Mouse (Mus musculus) kidney, embryonic 15.5 days (tissue): Measurements from ENCODE around the gene Tac2. TPM values are rescaled to one million over a fixed set of nuclear protein-coding genes. Genes with fewer than 3 reads are reported as not detected.

Experiments
- ATAC-seq: fragments of 200-750 bp; cut with Nextera tagmentation; replicated peaks from 2 replicates; pipeline ENCODE4 v1.8.0; 2017; ENCODE audit warnings: moderate TSS enrichment; ENCODE audit not compliant: low FRiP score
- H3K27ac ChIP-seq: fragments of 300-500 bp; sonication (generic); 2 replicates; pipeline ENCODE4 v1.5.1; 2015; ENCODE audit warnings: mild to moderate bottlenecking, inconsistent platforms
- H3K27me3 ChIP-seq: fragments of 300-500 bp; sonication (generic); 2 replicates; pipeline ENCODE4 v1.6.1; 2015; ENCODE audit warnings: inconsistent platforms
- H3K36me3 ChIP-seq: fragments of 300-500 bp; sonication (generic); 2 replicates; pipeline ENCODE4 v1.6.1; 2015; ENCODE audit warnings: inconsistent platforms
- H3K4me1 ChIP-seq: fragments of 300-500 bp; sonication (generic); 2 replicates; pipeline ENCODE4 v1.6.1; 2015; ENCODE audit warnings: inconsistent platforms
- H3K4me2 ChIP-seq: fragments of 300-500 bp; sonication (generic); 2 replicates; pipeline ENCODE4 v1.6.1; 2015; ENCODE audit warnings: moderate library complexity, mild to moderate bottlenecking, inconsistent platforms
- H3K4me3 ChIP-seq: fragments of 300-500 bp; sonication (generic); replicated peaks from 2 replicates; pipeline ENCODE4 v1.5.1; 2015; ENCODE audit warnings: mild to moderate bottlenecking, inconsistent platforms
- H3K9ac ChIP-seq: fragments of 300-500 bp; sonication (generic); 2 replicates; pipeline ENCODE4 v1.6.1; 2015; ENCODE audit warnings: mild to moderate bottlenecking, inconsistent platforms
- H3K9me3 ChIP-seq: fragments of 300-500 bp; sonication (generic); replicated peaks from 2 replicates; pipeline ENCODE4 v1.6.1; 2016; ENCODE audit warnings: inconsistent platforms
- WGBS: fragments of 180-500 bp; shearing (Covaris S2); methylation state at CpG from one replicate; pipeline ENCODE4 v1.1.7; 2015; ENCODE audit warnings: mixed read lengths; 5-methylcytosine and 5-hydroxymethylcytosine counted together
- polyA plus RNA-seq: library from polyadenylated mRNA; unstranded; fragments of >200 nt; fragmentation: Nextera tagmentation; extraction: Ambion mirVana; gene quantifications from 2 replicates; pipeline ENCODE4 v1.2.1, GENCODE M21; 2015

The Tac2 gene
- polyA plus RNA-seq, 1 experiment from 2014 or later: 2.2 TPM

DNA sequence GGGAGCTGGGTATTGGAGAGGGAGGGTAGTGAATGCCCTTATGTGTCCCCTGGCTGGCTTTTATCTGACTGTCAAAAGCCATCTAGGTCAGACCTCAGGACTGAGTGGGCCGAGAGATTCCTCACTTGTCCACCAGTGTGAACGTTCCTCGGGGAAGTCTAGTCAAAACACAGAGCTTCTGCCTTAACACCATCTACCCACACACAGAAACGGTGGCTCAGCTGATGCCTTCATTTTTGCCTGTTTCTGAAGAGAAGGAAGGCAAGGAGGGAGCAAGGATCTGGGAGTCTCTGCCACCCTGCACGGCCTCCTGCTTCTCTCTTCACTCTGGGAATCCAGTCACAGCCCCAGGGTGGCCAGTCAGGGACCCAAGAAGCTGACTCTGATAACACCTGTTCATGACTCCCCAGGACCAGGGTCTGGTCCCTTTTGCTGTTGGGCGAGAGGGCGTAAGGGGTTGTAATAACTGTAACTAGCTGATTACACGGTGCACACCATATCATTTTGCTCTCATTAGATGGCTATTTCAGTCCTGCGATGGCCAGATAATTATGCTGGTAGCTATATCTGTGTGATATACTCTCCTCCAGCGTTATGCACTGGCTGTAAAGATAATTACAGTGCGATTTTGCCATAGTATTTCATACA lies 6.1 kb downstream of the Tac2 start:
- no peak overlapping the region for H3K9ac ChIP-seq
- H3K27me3 ChIP-seq: peaks cover 21% of the 10 kb centered on the region
- WGBS: 67% methylated on average over 11 of the region's 11 CpGs
- H3K27ac ChIP-seq: no peak overlapping the region
- H3K36me3 ChIP-seq: no peaks in the 10 kb centered on the region
- H3K9me3 ChIP-seq: no peaks in the 10 kb centered on the region
- ATAC-seq: no peak
- no peak overlapping the region for H3K4me2 ChIP-seq
- H3K4me1 ChIP-seq: peaks cover 19% of the 10 kb centered on the region
- no peak overlapping the region for H3K4me3 ChIP-seq

DNA sequence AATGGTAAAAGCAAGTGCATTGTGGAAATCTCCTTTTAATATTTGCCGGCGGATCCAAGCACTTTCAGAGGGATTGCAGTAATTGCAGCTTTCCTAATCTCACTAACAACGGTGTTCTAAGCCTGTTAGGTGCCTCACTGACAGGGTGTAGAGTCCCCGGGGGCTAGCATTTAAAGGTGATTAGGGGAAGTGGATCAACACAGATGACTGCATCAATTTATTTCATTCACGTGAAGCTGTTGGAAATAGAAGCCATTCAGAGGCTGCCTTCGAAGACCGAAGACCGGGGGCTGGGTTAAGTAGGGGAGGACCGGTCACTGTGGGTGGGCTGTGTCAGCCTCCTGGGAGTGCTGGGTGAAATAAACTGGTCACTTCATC lies 6.6 kb downstream of the Tac2 start:
- no peaks in the 10 kb centered on the region for H3K9me3 ChIP-seq
- no peaks in the 10 kb centered on the region for H3K36me3 ChIP-seq
- 29% methylated on average over 9 of the region's 9 CpGs for WGBS
- no peak overlapping the region for H3K4me3 ChIP-seq
- H3K4me1 ChIP-seq: peaks cover 19% of the 10 kb centered on the region
- H3K9ac ChIP-seq: no peak overlapping the region
- H3K27me3 ChIP-seq: peaks cover 17% of the 10 kb centered on the region
- H3K4me2 ChIP-seq: 0 out of 2 replicates have a peak overlapping the region, but pooled peaks have one; percentile 1
- ATAC-seq: no peak
- H3K27ac ChIP-seq: no peak overlapping the region

DNA sequence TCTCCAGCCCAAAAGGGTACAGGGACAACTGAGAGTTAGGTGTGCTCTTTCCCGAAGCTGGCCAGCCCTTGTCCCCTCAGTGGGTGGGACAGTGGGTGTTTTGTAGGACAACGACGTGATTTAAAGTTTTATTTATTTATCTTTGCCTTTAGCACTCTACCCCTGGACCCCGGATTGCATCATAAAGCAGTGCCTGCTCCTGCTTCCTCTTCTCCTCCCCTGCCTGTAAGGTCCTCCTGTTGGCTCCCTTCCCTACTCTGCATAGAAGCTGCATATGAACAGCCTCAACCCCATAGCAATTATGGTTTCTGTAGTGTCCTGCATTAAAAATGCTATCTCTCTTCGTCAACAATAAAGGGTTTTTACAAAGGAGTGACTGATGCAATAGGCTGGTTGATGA lies 7.1 kb downstream of the Tac2 start:
- H3K27me3 ChIP-seq: peaks cover 16% of the 10 kb centered on the region
- 18% methylated on average over 5 of the region's 5 CpGs for WGBS
- 0 out of 2 replicates have a peak overlapping the region, but pooled peaks have one; percentile 1 for H3K4me2 ChIP-seq
- peaks cover 23% of the 10 kb centered on the region for H3K4me1 ChIP-seq
- no peaks in the 10 kb centered on the region for H3K36me3 ChIP-seq
- H3K27ac ChIP-seq: no peak overlapping the region
- no peaks in the 10 kb centered on the region for H3K9me3 ChIP-seq
- no peak overlapping the region for H3K4me3 ChIP-seq
- no peak for ATAC-seq
- no peak overlapping the region for H3K9ac ChIP-seq

GRCm38 (mm10) chr10:127734434-127734833 lies 10.2 kb downstream of the Tac2 start:
- no peak overlapping the region for H3K4me3 ChIP-seq
- no peaks in the 10 kb centered on the region for H3K36me3 ChIP-seq
- H3K27ac ChIP-seq: no peak overlapping the region
- H3K27me3 ChIP-seq: peaks cover 6% of the 10 kb centered on the region; the same call in 1 of the 2 replicates
- H3K9me3 ChIP-seq: no peaks in the 10 kb centered on the region
- no peak for ATAC-seq
- 37% methylated on average over 5 of the region's 5 CpGs for WGBS
- peaks cover 38% of the 10 kb centered on the region for H3K4me1 ChIP-seq
- H3K9ac ChIP-seq: no peak overlapping the region
- no peak overlapping the region for H3K4me2 ChIP-seq

DNA sequence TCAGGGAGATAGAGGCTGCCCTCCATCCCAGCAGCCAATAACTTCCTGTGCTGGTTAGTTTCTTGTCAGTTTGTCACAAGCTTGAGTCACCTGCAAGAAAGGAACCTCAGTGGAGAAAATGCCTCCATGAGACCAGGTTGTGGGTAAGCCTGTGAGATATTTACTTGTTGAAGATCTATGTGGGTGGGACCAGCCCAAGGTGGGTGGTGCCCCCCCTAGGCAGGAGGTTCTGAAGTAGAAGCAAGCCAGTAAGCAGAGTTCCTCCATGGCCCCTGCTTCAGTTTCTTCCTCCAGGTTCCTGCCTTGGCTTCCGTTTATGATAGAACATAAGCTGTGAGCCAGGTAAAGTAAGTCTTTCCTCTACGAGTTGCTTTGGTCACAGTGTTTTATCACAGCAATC lies 12.0 kb downstream of the Tac2 start:
- no peak for ATAC-seq
- Histone ChIP-seq H3K4me2 (no peak overlapping the region), H3K9ac (no peak overlapping the region), H3K27me3 (no peaks in the 10 kb centered on the region), H3K4me1 (peaks cover 45% of the 10 kb centered on the region), H3K4me3 (no peak overlapping the region), H3K36me3 (no peaks in the 10 kb centered on the region; the same call in 1 of the 2 replicates), H3K9me3 (no peaks in the 10 kb centered on the region), H3K27ac (0 out of 2 replicates have a peak overlapping the region, but pooled peaks have one; percentile 15)
- WGBS: 64% methylated on average over 2 of the region's 2 CpGs

DNA sequence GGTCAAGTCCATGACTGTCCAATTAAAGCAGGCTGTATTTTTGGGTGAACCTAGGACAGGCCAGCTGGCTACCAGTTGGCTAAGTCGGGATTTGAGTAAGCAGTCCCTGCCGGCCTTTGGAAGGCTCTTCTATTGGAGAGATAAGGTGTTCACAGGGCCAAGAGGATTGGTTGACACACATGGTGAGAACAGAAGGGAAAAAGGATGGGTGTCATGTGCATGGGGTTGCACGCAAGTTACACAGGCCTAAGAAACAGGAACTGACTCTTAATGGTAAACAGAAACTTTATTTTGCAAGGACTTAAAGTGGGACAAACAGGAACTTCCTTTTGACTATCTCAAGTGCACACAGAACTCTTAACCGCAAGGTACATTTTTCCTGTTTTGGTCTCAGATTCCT lies 12.6 kb downstream of the Tac2 start:
- H3K4me2 ChIP-seq: no peak overlapping the region
- 70% methylated on average over 4 of the region's 4 CpGs for WGBS
- no peaks in the 10 kb centered on the region for H3K27me3 ChIP-seq
- ATAC-seq: no peak
- H3K9me3 ChIP-seq: no peaks in the 10 kb centered on the region
- peaks cover 6% of the 10 kb centered on the region for H3K36me3 ChIP-seq
- H3K4me3 ChIP-seq: no peak overlapping the region
- H3K9ac ChIP-seq: no peak overlapping the region
- no peak overlapping the region for H3K27ac ChIP-seq
- peaks cover 43% of the 10 kb centered on the region for H3K4me1 ChIP-seq

DNA sequence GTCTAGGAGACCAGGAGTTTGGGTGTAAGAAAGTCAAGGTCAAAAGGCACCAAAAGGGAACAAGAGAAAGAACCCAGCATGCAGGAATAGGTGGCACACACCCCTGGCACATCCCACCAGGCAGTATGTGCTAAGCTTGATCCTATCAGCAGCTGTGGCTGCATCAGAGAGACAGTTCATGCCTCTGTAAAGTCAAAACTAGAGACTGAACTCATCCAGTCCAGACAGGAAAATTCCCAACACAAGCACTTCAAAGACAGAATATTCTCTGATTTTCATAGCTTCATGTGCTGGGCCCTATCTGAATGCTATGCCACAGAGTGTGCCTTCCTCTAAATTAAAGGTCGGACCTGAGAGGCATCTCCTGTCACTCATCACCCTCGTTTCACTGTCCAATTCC lies 13.3 kb downstream of the Tac2 start:
- H3K36me3 ChIP-seq: peaks cover 13% of the 10 kb centered on the region
- no peak overlapping the region for H3K27ac ChIP-seq
- WGBS: 35% methylated on average over 2 of the region's 2 CpGs
- H3K4me3 ChIP-seq: no peak overlapping the region
- ATAC-seq: no peak
- no peaks in the 10 kb centered on the region for H3K27me3 ChIP-seq
- H3K4me2 ChIP-seq: no peak overlapping the region
- peaks cover 43% of the 10 kb centered on the region for H3K4me1 ChIP-seq
- no peaks in the 10 kb centered on the region for H3K9me3 ChIP-seq
- H3K9ac ChIP-seq: no peak overlapping the region

GRCm38 (mm10) chr10:127738151-127738882 lies 14.0 kb downstream of the Tac2 start:
- Histone ChIP-seq H3K4me2 (peak overlapping the region; percentile 66), H3K4me1 (peaks cover 43% of the 10 kb centered on the region), H3K4me3 (peak overlapping the region; percentile 95), H3K9me3 (no peaks in the 10 kb centered on the region), H3K27ac (peak overlapping the region; percentile 91), H3K27me3 (no peaks in the 10 kb centered on the region), H3K36me3 (peaks cover 20% of the 10 kb centered on the region), H3K9ac (no peak overlapping the region)
- WGBS: 40% methylated on average over 13 of the region's 13 CpGs
- peak; percentile 35; the same call in 1 of the 2 replicates for ATAC-seq

DNA sequence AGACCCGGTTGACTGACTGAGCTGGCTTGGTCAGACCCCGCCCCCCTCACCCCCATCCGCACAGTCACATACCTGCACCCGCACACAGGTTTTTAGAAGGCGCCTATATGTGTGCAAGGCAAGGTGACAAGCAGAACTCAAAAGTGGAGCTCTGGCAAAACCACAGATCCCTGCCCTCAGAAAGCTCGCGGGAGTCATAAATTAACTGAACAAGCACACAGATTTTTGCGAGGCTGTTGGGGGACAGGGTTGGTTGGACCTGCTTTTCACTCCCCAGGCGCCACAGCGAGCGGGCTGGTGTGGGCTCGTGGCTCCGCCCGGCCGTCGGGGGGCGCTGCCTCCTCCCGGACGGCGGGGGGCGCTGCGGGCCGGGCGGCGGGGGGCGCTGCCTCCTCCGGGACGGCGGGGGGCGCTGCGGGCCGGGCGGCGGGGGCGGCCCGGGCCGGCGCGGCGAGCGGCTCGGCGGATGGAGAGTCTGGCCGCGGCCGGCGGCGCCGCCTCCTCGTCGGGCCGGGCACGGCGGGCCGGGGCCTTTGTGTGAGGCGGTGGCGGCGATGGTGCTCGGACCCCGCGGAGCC lies 14.9 kb downstream of the Tac2 start, which contains the start of gene Zbtb39:
Zbtb39 (plus strand) TSS at position 456 of the 578 bp plus-strand sequence.
- H3K27me3 ChIP-seq: no peaks in the 10 kb centered on the region
- peak; percentile 82 for ATAC-seq
- peak within 1 kb of the TSS; percentile 66 for H3K4me2 ChIP-seq
- peaks cover 29% of the 10 kb centered on the region for H3K36me3 ChIP-seq
- H3K9ac ChIP-seq: peak within 1 kb of the TSS; percentile 99
- H3K27ac ChIP-seq: peak within 1 kb of the TSS; percentile 91
- H3K4me3 ChIP-seq: peak within 1 kb of the TSS; percentile 95
- H3K9me3 ChIP-seq: no peaks in the 10 kb centered on the region
- WGBS: under 1% methylated on average over 42 of the region's 61 CpGs
- H3K4me1 ChIP-seq: peaks cover 38% of the 10 kb centered on the region

DNA sequence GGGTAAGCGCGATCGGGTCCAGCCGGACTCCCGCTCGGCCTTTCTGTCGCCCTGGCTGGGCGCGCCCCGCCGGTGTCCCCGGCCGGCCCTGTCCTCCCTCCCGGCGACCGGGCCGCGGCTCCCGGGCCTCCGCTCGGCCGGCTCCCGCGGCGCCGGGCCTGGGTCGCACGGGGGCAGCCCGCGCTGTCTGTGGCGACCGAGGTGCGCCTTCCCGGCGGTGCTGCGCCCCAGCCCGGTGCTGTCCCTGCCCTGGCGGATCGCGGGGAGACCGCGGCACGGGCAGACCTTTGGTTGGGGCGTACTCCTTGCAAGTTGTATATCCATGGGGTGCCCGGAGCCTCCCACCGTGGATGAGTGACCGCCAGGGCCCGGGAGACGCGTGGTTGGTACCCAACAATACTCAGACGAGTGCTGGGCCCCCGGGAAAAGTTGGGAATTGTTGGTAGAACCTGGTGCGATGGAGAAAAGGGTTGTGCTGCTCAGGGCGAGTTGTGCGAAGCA lies 15.4 kb downstream of the Tac2 start:
- Histone ChIP-seq H3K4me1 (peaks cover 35% of the 10 kb centered on the region), H3K27me3 (no peaks in the 10 kb centered on the region), H3K36me3 (peaks cover 34% of the 10 kb centered on the region), H3K4me2 (peak overlapping the region; percentile 66), H3K4me3 (peak overlapping the region; percentile 95), H3K9ac (peak overlapping the region; percentile 99), H3K27ac (peak overlapping the region; percentile 91), H3K9me3 (no peaks in the 10 kb centered on the region)
- WGBS: under 1% methylated on average over 47 of the region's 55 CpGs
- ATAC-seq: peak; percentile 56

DNA sequence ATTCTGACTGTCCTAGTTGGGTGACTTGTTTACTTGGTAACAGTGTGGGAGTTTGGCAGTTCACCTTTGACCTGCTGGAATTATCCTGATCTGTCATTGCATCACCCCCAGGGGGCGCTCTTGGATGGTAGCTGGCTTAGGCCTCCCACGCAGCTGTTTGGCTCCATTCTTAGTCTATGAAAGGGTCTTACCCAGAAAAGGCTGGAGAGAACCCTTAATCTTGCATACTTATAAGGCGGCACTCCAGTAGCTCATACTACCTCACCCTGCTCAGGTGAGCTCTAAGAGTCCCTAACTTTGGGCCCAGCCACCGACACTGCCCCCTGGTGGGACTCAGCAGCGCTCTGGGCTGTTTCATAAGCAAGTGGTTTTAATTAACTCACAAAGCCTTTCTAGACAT lies 20.4 kb downstream of the Tac2 start:
- Histone ChIP-seq H3K4me1 (peaks cover 54% of the 10 kb centered on the region), H3K4me3 (no peak overlapping the region), H3K9ac (no peak overlapping the region), H3K27ac (no peak overlapping the region), H3K36me3 (peaks cover 67% of the 10 kb centered on the region), H3K4me2 (no peak overlapping the region), H3K27me3 (no peaks in the 10 kb centered on the region), H3K9me3 (no peaks in the 10 kb centered on the region)
- WGBS: 72% methylated on average over 5 of the region's 5 CpGs
- no peak for ATAC-seq

- H3K36me3 ChIP-seq: peaks cover 67% of the 10 kb centered on the region
- H3K27ac ChIP-seq: no peak overlapping the region
- no peak overlapping the region for H3K4me3 ChIP-seq
- no peak overlapping the region for H3K9ac ChIP-seq
- H3K4me2 ChIP-seq: no peak overlapping the region
- WGBS: 68% methylated on average over 5 of the region's 5 CpGs
- H3K9me3 ChIP-seq: no peaks in the 10 kb centered on the region
- H3K27me3 ChIP-seq: no peaks in the 10 kb centered on the region
- no peak for ATAC-seq
- peaks cover 54% of the 10 kb centered on the region for H3K4me1 ChIP-seq
Measured at GRCm38 (mm10) chr10:127745886-127746285, 21.6 kb downstream of the Tac2 start.
